Mouse (Mus musculus) brain, embryonic 14.5 days (tissue): Measurements from ENCODE around the gene Slc39a1.

ENCODE experiments used
- CTCF ChIP-seq: fragments of 200-500 bp; IDR thresholded peaks from 2 replicates; pipeline ENCODE4 v1.5.1; 2012; ENCODE audit warnings: inconsistent platforms, mild to moderate bottlenecking, moderate library complexity, borderline replicate concordance; ENCODE audit not compliant: insufficient read depth, insufficient read length; ENCODE audit errors: extremely low read depth
- POLR2A ChIP-seq: fragments of 200-500 bp; IDR thresholded peaks from 2 replicates; pipeline ENCODE4 v1.6.1; 2012; ENCODE audit warnings: mild to moderate bottlenecking, inconsistent platforms, borderline replicate concordance; ENCODE audit not compliant: poor library complexity, insufficient read depth, insufficient read length, severe bottlenecking; ENCODE audit errors: extremely low read depth

DNA sequence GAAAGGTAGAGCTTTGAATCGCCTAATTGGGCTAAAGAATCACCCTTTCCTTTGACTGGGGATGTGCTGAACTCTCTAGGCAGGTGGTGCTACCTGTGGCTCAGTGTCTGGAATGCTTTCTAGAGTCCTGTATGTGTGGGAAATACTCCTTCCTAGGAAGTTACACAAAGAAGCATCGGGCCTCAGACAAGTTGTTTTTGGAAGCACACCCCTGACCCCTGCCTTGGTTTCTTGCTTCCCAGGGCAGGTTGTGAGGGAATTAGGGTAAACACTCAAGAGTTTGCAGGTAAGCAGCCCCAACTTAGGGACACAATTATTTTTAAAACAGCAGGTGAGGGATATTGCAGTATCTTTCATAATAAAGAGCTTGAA, 7.2 kb downstream of the Slc39a1 start:
- TF ChIP-seq CTCF = no peak
- TF ChIP-seq POLR2A = no peak
